Mouse (Mus musculus) lung, postnatal 0 days (tissue): ENCODE data around the gene Acot6.

ENCODE experiments used
- CTCF ChIP-seq: IDR thresholded peaks from 2 replicates; pipeline ENCODE4 v1.5.1; 2016; ENCODE audit warnings: antibody characterized with exemption, mild to moderate bottlenecking
- EP300 ChIP-seq: IDR thresholded peaks from 2 replicates; pipeline ENCODE4 v1.6.1; 2016; ENCODE audit warnings: antibody characterized with exemption, mild to moderate bottlenecking, control low read depth

GRCm38 (mm10) chr12:84150976-84151375, 50.5 kb downstream of the Acot6 start:
- TF ChIP-seq CTCF (no peak), EP300 (no peak)
